Mouse (Mus musculus): ENCODE data around the gene Ackr4. TPM values are rescaled to one million over a fixed set of nuclear protein-coding genes. Genes with fewer than 3 reads are reported as not detected.

Gene Ackr4
- polyA plus RNA-seq, 1 experiment, result not detected

GRCm38 (mm10) chr9:104070863-104071604 is 55.7 kb downstream of the Ackr4 start:
- WGBS, result 78% methylated on average over 8 of the region's 8 CpGs
- no peaks in the 10 kb centered on the region for H3K4me1 ChIP-seq (ENCODE audit: control insufficient read depth, insufficient read depth, low read length)
- TF ChIP-seq CTCF (IDR thresholded peaks at IDR 0.05; ENCODE audit: insufficient read depth, low read depth, low read length) (no peak), POLR2A (IDR thresholded peaks at IDR 0.05; ENCODE audit: insufficient read depth, low read depth, low read length) (no peak)

GRCm38 (mm10) chr9:104070241-104070640 is 56.5 kb downstream of the Ackr4 start:
- 89% methylated on average over 4 of the region's 4 CpGs for WGBS
- H3K27ac ChIP-seq (ENCODE audit: insufficient read depth, low read depth, low read length), result no peak overlapping the region

More at GRCm38 (mm10) chr9:104070863-104071604, 55.7 kb downstream of the Ackr4 start:
- Histone ChIP-seq H3K4me3 (ENCODE audit: insufficient read depth, low read depth, low read length) (no peak overlapping the region), H3K27ac (ENCODE audit: insufficient read depth, low read depth, low read length) (no peak overlapping the region)

GRCm38 (mm10) chr9:104064571-104064970 is 62.2 kb downstream of the Ackr4 start:
- no peak for TF ChIP-seq POLR2A (IDR thresholded peaks at IDR 0.05; ENCODE audit: insufficient read depth, low read depth, low read length)
- Histone ChIP-seq H3K4me3 (ENCODE audit: insufficient read depth, low read depth, low read length) (no peak overlapping the region), H3K27ac (ENCODE audit: insufficient read depth, low read depth, low read length) (no peak overlapping the region), H3K4me1 (ENCODE audit: control insufficient read depth, insufficient read depth, low read length) (peaks cover 2% of the 10 kb centered on the region)
- 37% methylated on average over 1 of the region's 1 CpGs for whole genome bisulfite sequencing

More at GRCm38 (mm10) chr9:104070241-104070640, 56.5 kb downstream of the Ackr4 start:
- TF ChIP-seq POLR2A (IDR thresholded peaks at IDR 0.05; ENCODE audit: insufficient read depth, low read depth, low read length) (no peak), CTCF (IDR thresholded peaks at IDR 0.05; ENCODE audit: insufficient read depth, low read depth, low read length) (no peak)
- H3K4me1 ChIP-seq (ENCODE audit: control insufficient read depth, insufficient read depth, low read length), result no peaks in the 10 kb centered on the region
- H3K4me3 ChIP-seq (ENCODE audit: insufficient read depth, low read depth, low read length), result no peak overlapping the region

- Histone ChIP-seq H3K4me1 (ENCODE audit: control insufficient read depth, insufficient read depth, low read length) (peaks cover 2% of the 10 kb centered on the region), H3K4me3 (ENCODE audit: insufficient read depth, low read depth, low read length) (peak within 1 kb of the TSS; percentile 83), H3K27ac (ENCODE audit: insufficient read depth, low read depth, low read length) (peak within 1 kb of the TSS; percentile 68)
- WGBS, result under 1% methylated on average over 30 of the region's 30 CpGs
- 0 out of 2 replicates have a peak, but pooled peaks have one; percentile 27 for TF ChIP-seq POLR2A (IDR thresholded peaks at IDR 0.05; ENCODE audit: insufficient read depth, low read depth, low read length)
- TF ChIP-seq CTCF (IDR thresholded peaks at IDR 0.05; ENCODE audit: insufficient read depth, low read depth, low read length), result no peak
These were observed 63.3 kb downstream of the Ackr4 start, which contains the start of gene Acad11 for GRCm38 (mm10) chr9:104063244-104063961. Acad11 (plus strand) TSS chr9:104063377.

- TF ChIP-seq POLR2A (IDR thresholded peaks at IDR 0.05; ENCODE audit: insufficient read depth, low read depth, low read length) (0 out of 2 replicates have a peak, but pooled peaks have one; percentile 34), CTCF (IDR thresholded peaks at IDR 0.05; ENCODE audit: insufficient read depth, low read depth, low read length) (no peak)
- peak within 1 kb of the TSS; percentile 68 for H3K27ac ChIP-seq (ENCODE audit: insufficient read depth, low read depth, low read length)
- peaks cover 2% of the 10 kb centered on the region for H3K4me1 ChIP-seq (ENCODE audit: control insufficient read depth, insufficient read depth, low read length)
- H3K4me3 ChIP-seq (ENCODE audit: insufficient read depth, low read depth, low read length), result peak within 1 kb of the TSS; percentile 83
- WGBS, result under 1% methylated on average over 59 of the region's 59 CpGs
These were observed 64.1 kb downstream of the Ackr4 start, which contains the start of gene Uba5 for GRCm38 (mm10) chr9:104062430-104063243. Uba5 (minus strand) TSS chr9:104063134.

- WGBS, result 94% methylated on average over 6 of the region's 6 CpGs
- no peak overlapping the region for H3K27ac ChIP-seq (ENCODE audit: insufficient read depth, low read depth, low read length)
- H3K4me1 ChIP-seq (ENCODE audit: control insufficient read depth, insufficient read depth, low read length), result no peaks in the 10 kb centered on the region
- TF ChIP-seq POLR2A (IDR thresholded peaks at IDR 0.05; ENCODE audit: insufficient read depth, low read depth, low read length) (no peak), CTCF (IDR thresholded peaks at IDR 0.05; ENCODE audit: insufficient read depth, low read depth, low read length) (no peak)
- no peak overlapping the region for H3K4me3 ChIP-seq (ENCODE audit: insufficient read depth, low read depth, low read length)
These were observed 75.7 kb downstream of the Ackr4 start for GRCm38 (mm10) chr9:104051028-104051427.

- no peak overlapping the region for H3K27ac ChIP-seq (ENCODE audit: insufficient read depth, low read depth, low read length)
- H3K4me3 ChIP-seq (ENCODE audit: insufficient read depth, low read depth, low read length), result no peak overlapping the region
- H3K4me1 ChIP-seq (ENCODE audit: control insufficient read depth, insufficient read depth, low read length), result no peaks in the 10 kb centered on the region
- 82% methylated on average over 4 of the region's 4 CpGs for WGBS
- TF ChIP-seq POLR2A (IDR thresholded peaks at IDR 0.05; ENCODE audit: insufficient read depth, low read depth, low read length) (no peak), CTCF (IDR thresholded peaks at IDR 0.05; ENCODE audit: insufficient read depth, low read depth, low read length) (no peak)
These were observed 83.1 kb downstream of the Ackr4 start for GRCm38 (mm10) chr9:104043676-104044075.

- Histone ChIP-seq H3K4me3 (ENCODE audit: insufficient read depth, low read depth, low read length) (no peak within 1 kb of the TSS), H3K4me1 (ENCODE audit: control insufficient read depth, insufficient read depth, low read length) (no peaks in the 10 kb centered on the region), H3K27ac (ENCODE audit: insufficient read depth, low read depth, low read length) (no peak within 1 kb of the TSS)
- TF ChIP-seq POLR2A (IDR thresholded peaks at IDR 0.05; ENCODE audit: insufficient read depth, low read depth, low read length) (no peak), CTCF (IDR thresholded peaks at IDR 0.05; ENCODE audit: insufficient read depth, low read depth, low read length) (no peak)
- 68% methylated on average over 2 of the region's 2 CpGs for WGBS
These were observed 86.4 kb downstream of the Ackr4 start, which contains the start of gene Gm28305 for GRCm38 (mm10) chr9:104040362-104040761. Gm28305 (plus strand) TSS chr9:104040662.

Measured in olfactory bulb, adult 2 months (tissue).